Mouse (Mus musculus) liver, embryonic 14.5 days (tissue): ENCODE results near the gene Eif5b.

Experiments used
- CTCF ChIP-seq: IDR thresholded peaks from 2 replicates; pipeline ENCODE4 v1.5.1; 2016; ENCODE audit warnings: antibody characterized with exemption, low read depth, control low read depth
- EP300 ChIP-seq: IDR thresholded peaks from 2 replicates; pipeline ENCODE4 v1.6.1; 2016; ENCODE audit warnings: antibody characterized with exemption, low read depth

DNA sequence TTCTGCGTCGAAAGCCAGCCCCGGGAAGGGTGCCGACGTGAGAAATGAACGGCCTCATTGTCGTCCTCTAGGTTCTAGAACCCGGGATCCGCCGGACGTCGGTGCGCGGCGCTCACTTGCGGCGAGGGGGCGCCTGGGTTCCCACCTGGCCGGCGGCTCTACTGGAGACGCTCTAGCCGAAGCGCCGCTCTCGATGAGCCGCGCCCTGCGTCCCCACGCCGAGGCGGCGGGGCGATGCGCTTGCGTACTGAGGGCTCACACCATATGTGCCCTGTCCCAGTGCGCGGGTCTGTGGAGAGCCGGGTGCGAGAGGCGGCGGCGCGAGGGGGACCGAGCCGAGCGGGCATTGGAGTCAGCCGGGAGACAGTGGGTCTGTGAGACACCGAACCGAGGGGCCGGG lies at the start of gene Eif5b, which contains the start of gene Txndc9:
- TF ChIP-seq EP300 (peak; percentile 42), CTCF (peak; percentile 76)
